Mouse (Mus musculus): ENCODE results near the gene A26c2. TPM values are rescaled to one million over a fixed set of nuclear protein-coding genes. Genes with fewer than 3 reads are reported as not detected.

Gene A26c2
- not detected in 2 replicates for polyA plus RNA-seq (2015; fragmentation: Nextera tagmentation; extraction: Ambion mirVana)

GRCm38 (mm10) chr7:62823573-62823972, at the start of gene A26c2:
TSS of gene A26c2 (minus strand) at chr7:62823673.
- Histone ChIP-seq H3K4me1 (no peaks in the 10 kb centered on the region), H3K4me2 (no peak within 1 kb of the TSS), H3K36me3 (no peaks in the 10 kb centered on the region), H3K4me3 (replicated peaks) (no peak within 1 kb of the TSS), H3K9ac (replicated peaks) (no peak within 1 kb of the TSS), H3K9me3 (replicated peaks) (0 out of 2 replicates have a peak, but pooled peaks cover 3% of the 10 kb centered on the region), H3K27ac (replicated peaks) (no peak within 1 kb of the TSS), H3K27me3 (replicated peaks) (no peaks in the 10 kb centered on the region)
- no peak for ATAC-seq (ENCODE audit: low FRiP score)
- WGBS, result 86% methylated on average over 7 of the region's 7 CpGs

- no peaks in the 10 kb centered on the region for H3K4me1 ChIP-seq
- H3K9ac ChIP-seq (replicated peaks), result no peak overlapping the region
- no peak for ATAC-seq (ENCODE audit: low FRiP score)
- H3K9me3 ChIP-seq (replicated peaks), result 0 out of 2 replicates have a peak, but pooled peaks cover 3% of the 10 kb centered on the region
- H3K36me3 ChIP-seq, result no peaks in the 10 kb centered on the region
- no peak overlapping the region for H3K27ac ChIP-seq (replicated peaks)
- H3K27me3 ChIP-seq (replicated peaks), result no peaks in the 10 kb centered on the region
- no peak overlapping the region for H3K4me3 ChIP-seq (replicated peaks)
- no peak overlapping the region for H3K4me2 ChIP-seq
Observed at GRCm38 (mm10) chr7:62851471-62851870, 28.0 kb upstream of the A26c2 start.

Measured in neural tube, embryonic 15.5 days (tissue).